Mouse (Mus musculus) MEL (cell line): ENCODE measurements around the gene Tnnc2. TPM values are rescaled to one million over a fixed set of nuclear protein-coding genes. Genes with fewer than 3 reads are reported as not detected.

Source experiments
- DNase-seq: peaks from one replicate; pipeline ENCODE4 v3.0.0; 2011; ENCODE audit warnings: low read depth, low spot score
- H3K27ac ChIP-seq: 2 replicates; pipeline ENCODE4 v1.5.1; 2012; ENCODE audit warnings: low read depth, mild to moderate bottlenecking, control low read depth, low read length, moderate library complexity; ENCODE audit not compliant: control insufficient read depth
- H3K27me3 ChIP-seq, 2 experiments: fragments of 150-350 bp in 1 of 2; sonication (generic) in 1 of 2; 2 replicates each; pipeline ENCODE4 v1.6.1; 2012; ENCODE audit warnings: low read length in 2 of 2, mild to moderate bottlenecking in 2 of 2, improper control_type of control experiment in 1 of 2, moderate library complexity in 1 of 2; ENCODE audit not compliant: insufficient read depth in 2 of 2, control insufficient read depth in 1 of 2
- H3K36me3 ChIP-seq, 2 experiments: 2 replicates each; pipeline ENCODE4 v1.6.1; 2012 to 2014; ENCODE audit warnings: low read length in 2 of 2, improper control_type of control experiment in 1 of 2, inconsistent platforms in 1 of 2, mild to moderate bottlenecking in 1 of 2; ENCODE audit not compliant: insufficient read depth in 2 of 2, control insufficient read depth in 1 of 2
- H3K4me1 ChIP-seq, 2 experiments: fragments of 150-350 bp in 1 of 2; sonication (generic) in 1 of 2; 2 replicates each; pipeline ENCODE4 v1.6.1; 2012; ENCODE audit warnings: low read length in 2 of 2, improper control_type of control experiment in 1 of 2, mild to moderate bottlenecking in 1 of 2; ENCODE audit not compliant: insufficient read depth in 2 of 2, control insufficient read depth in 1 of 2
- H3K4me3 ChIP-seq, 2 experiments: fragments of 150-350 bp in 1 of 2; sonication (generic) in 1 of 2; 2 replicates each; pipeline ENCODE4 v1.5.1; 2012; ENCODE audit warnings: low read depth in 2 of 2, low read length in 2 of 2, mild to moderate bottlenecking in 2 of 2, moderate library complexity in 2 of 2, control low read depth in 1 of 2, improper control_type of control experiment in 1 of 2; ENCODE audit not compliant: control insufficient read depth in 1 of 2, insufficient read depth in 1 of 2
- H3K79me2 ChIP-seq: 2 replicates; pipeline ENCODE4 v1.6.1; 2012; ENCODE audit warnings: mild to moderate bottlenecking, low read length, moderate library complexity; ENCODE audit not compliant: control insufficient read depth, poor library complexity, insufficient read depth
- H3K9ac ChIP-seq: 2 replicates; pipeline ENCODE4 v1.6.1; 2012; ENCODE audit warnings: low read depth, mild to moderate bottlenecking, control low read depth, low read length, moderate library complexity; ENCODE audit not compliant: control insufficient read depth, poor library complexity, severe bottlenecking
- H3K9me3 ChIP-seq: fragments of 150-350 bp; sonication (generic); replicated peaks from 2 replicates; pipeline ENCODE4 v1.6.1; 2012; ENCODE audit warnings: mild to moderate bottlenecking, low read length, improper control_type of control experiment, moderate library complexity; ENCODE audit not compliant: insufficient read depth
- BHLHE40 ChIP-seq: IDR thresholded peaks from 2 replicates; pipeline ENCODE4 v1.6.1; 2012; ENCODE audit warnings: low read depth, mild to moderate bottlenecking, inconsistent platforms, low read length, improper control_type of control experiment, borderline replicate concordance
- CHD1 ChIP-seq: IDR thresholded peaks from 2 replicates; pipeline ENCODE4 v1.6.1; 2012; ENCODE audit warnings: low read depth, mild to moderate bottlenecking, inconsistent platforms, low read length, improper control_type of control experiment
- CHD2 ChIP-seq: IDR thresholded peaks from 2 replicates; pipeline ENCODE4 v1.6.1; 2011; ENCODE audit warnings: low read length, improper control_type of control experiment
- CTCF ChIP-seq, 3 experiments: IDR thresholded peaks in 2 of 3; conservative IDR thresholded peaks in 1 of 3; 2 replicates each; pipeline ENCODE4 v1.5.1; 2011 to 2012; ENCODE audit warnings: low read length in 3 of 3, low read depth in 2 of 3, mild to moderate bottlenecking in 2 of 3, improper control_type of control experiment in 1 of 3, inconsistent platforms in 1 of 3, mixed read lengths in 1 of 3, moderate library complexity in 1 of 3; ENCODE audit not compliant: control insufficient read depth in 1 of 3, insufficient read depth in 1 of 3, poor library complexity in 1 of 3, severe bottlenecking in 1 of 3
- ELF1 ChIP-seq: IDR thresholded peaks from 2 replicates; pipeline ENCODE4 v1.6.1; 2014; ENCODE audit warnings: low read depth, mild to moderate bottlenecking, inconsistent platforms, low read length, improper control_type of control experiment, moderate library complexity
- ETS1 ChIP-seq: IDR thresholded peaks from 2 replicates; pipeline ENCODE4 v1.6.1; 2012; ENCODE audit warnings: low read depth, mild to moderate bottlenecking, inconsistent platforms, low read length, improper control_type of control experiment, moderate library complexity
- GABPA ChIP-seq: IDR thresholded peaks from 2 replicates; pipeline ENCODE4 v1.6.1; 2012; ENCODE audit warnings: low read depth, mild to moderate bottlenecking, inconsistent platforms, low read length, improper control_type of control experiment, moderate library complexity
- GATA1 ChIP-seq: IDR thresholded peaks from 2 replicates; pipeline ENCODE4 v1.6.1; 2011; ENCODE audit warnings: low read depth, low read length, improper control_type of control experiment
- HCFC1 ChIP-seq: IDR thresholded peaks from 2 replicates; pipeline ENCODE4 v1.6.1; 2012; ENCODE audit warnings: low read depth, mild to moderate bottlenecking, inconsistent platforms, low read length, improper control_type of control experiment, moderate library complexity
- JUND ChIP-seq: IDR thresholded peaks from 2 replicates; pipeline ENCODE4 v1.6.1; 2011; ENCODE audit warnings: low read depth, mild to moderate bottlenecking, improper control_type of control experiment, low read length
- KAT2A ChIP-seq: conservative IDR thresholded peaks from 2 replicates; pipeline ENCODE4 v1.6.1; 2012; ENCODE audit warnings: low read depth, low read length, improper control_type of control experiment, inconsistent platforms
- MAX ChIP-seq: IDR thresholded peaks from 2 replicates; pipeline ENCODE4 v1.6.1; 2011; ENCODE audit warnings: low read length, improper control_type of control experiment
- MAZ ChIP-seq: IDR thresholded peaks from 2 replicates; pipeline ENCODE4 v1.6.1; 2012; ENCODE audit warnings: low read depth, mild to moderate bottlenecking, inconsistent platforms, low read length, improper control_type of control experiment
- MEF2A ChIP-seq: IDR thresholded peaks from 2 replicates; pipeline ENCODE4 v1.6.1; 2014; ENCODE audit warnings: low read depth, mild to moderate bottlenecking, inconsistent platforms, low read length, improper control_type of control experiment; ENCODE audit not compliant: poor library complexity, insufficient replicate concordance, severe bottlenecking; ENCODE audit errors: extremely low read depth
- MXI1 ChIP-seq: IDR thresholded peaks from 2 replicates; pipeline ENCODE4 v1.6.1; 2011; ENCODE audit warnings: mild to moderate bottlenecking, low read depth, low read length, improper control_type of control experiment
- MYB ChIP-seq: IDR thresholded peaks from 2 replicates; pipeline ENCODE4 v1.6.1; 2011; ENCODE audit warnings: mild to moderate bottlenecking, low read depth, low read length, improper control_type of control experiment
- MYC ChIP-seq: IDR thresholded peaks from 2 replicates; pipeline ENCODE4 v1.6.1; 2011; ENCODE audit warnings: low read depth, mild to moderate bottlenecking, low read length, improper control_type of control experiment, moderate library complexity
- NELFE ChIP-seq: IDR thresholded peaks from 2 replicates; pipeline ENCODE4 v1.6.1; 2011; ENCODE audit warnings: low read depth, low read length, improper control_type of control experiment
- NRF1 ChIP-seq: IDR thresholded peaks from 2 replicates; pipeline ENCODE4 v1.6.1; 2014; ENCODE audit warnings: low read depth, mild to moderate bottlenecking, inconsistent platforms, low read length, improper control_type of control experiment, moderate library complexity; ENCODE audit not compliant: poor library complexity, insufficient read depth, severe bottlenecking
- POLR2A ChIP-seq, 2 experiments: IDR thresholded peaks; 2 replicates each; pipeline ENCODE4 v1.6.1; 2011 to 2012; ENCODE audit warnings: low read length in 2 of 2, mild to moderate bottlenecking in 2 of 2, control low read depth in 1 of 2, improper control_type of control experiment in 1 of 2, low read depth in 1 of 2, moderate library complexity in 1 of 2; ENCODE audit not compliant: control insufficient read depth in 1 of 2, insufficient read depth in 1 of 2, poor library complexity in 1 of 2
- POLR2AphosphoS2 ChIP-seq: IDR thresholded peaks from 2 replicates; pipeline ENCODE4 v1.6.1; 2011; ENCODE audit warnings: low read length, improper control_type of control experiment
- POLR2AphosphoS5 ChIP-seq: IDR thresholded peaks from 2 replicates; pipeline ENCODE4 v1.6.1; 2012; ENCODE audit warnings: low read depth, borderline replicate concordance, mild to moderate bottlenecking, inconsistent platforms, low read length, moderate library complexity, mixed read lengths
- RAD21 ChIP-seq: IDR thresholded peaks from 2 replicates; pipeline ENCODE4 v1.6.1; 2011; ENCODE audit warnings: mild to moderate bottlenecking, low read depth, low read length, improper control_type of control experiment
- RCOR1 ChIP-seq: IDR thresholded peaks from 2 replicates; pipeline ENCODE4 v1.6.1; 2012; ENCODE audit warnings: low read depth, mild to moderate bottlenecking, inconsistent platforms, low read length, improper control_type of control experiment
- SIN3A ChIP-seq: IDR thresholded peaks from 2 replicates; pipeline ENCODE4 v1.6.1; 2012; ENCODE audit warnings: low read length, improper control_type of control experiment, inconsistent platforms
- TAL1 ChIP-seq: IDR thresholded peaks from 2 replicates; pipeline ENCODE4 v1.6.1; 2012; ENCODE audit warnings: mild to moderate bottlenecking, inconsistent platforms, low read length, moderate library complexity, mixed read lengths
- TBP ChIP-seq: IDR thresholded peaks from 2 replicates; pipeline ENCODE4 v1.8.0; 2011; ENCODE audit warnings: low read depth, low read length, improper control_type of control experiment
- TCF12 ChIP-seq: IDR thresholded peaks from 2 replicates; pipeline ENCODE4 v1.6.1; 2014; ENCODE audit warnings: low read depth, mild to moderate bottlenecking, inconsistent platforms, low read length, improper control_type of control experiment, moderate library complexity
- UBTF ChIP-seq: IDR thresholded peaks from 2 replicates; pipeline ENCODE4 v1.6.1; 2012; ENCODE audit warnings: low read depth, mild to moderate bottlenecking, inconsistent platforms, low read length, improper control_type of control experiment, moderate library complexity, borderline replicate concordance; ENCODE audit not compliant: insufficient read depth
- USF1 ChIP-seq: IDR thresholded peaks from 2 replicates; pipeline ENCODE4 v1.6.1; 2014; ENCODE audit warnings: low read depth, mild to moderate bottlenecking, inconsistent platforms, low read length, improper control_type of control experiment, moderate library complexity
- ZC3H11A ChIP-seq: IDR thresholded peaks from 2 replicates; pipeline ENCODE4 v1.6.1; 2012; ENCODE audit warnings: low read depth, mild to moderate bottlenecking, inconsistent platforms, low read length, improper control_type of control experiment
- ZKSCAN1 ChIP-seq: IDR thresholded peaks from 2 replicates; pipeline ENCODE4 v1.6.1; 2012; ENCODE audit warnings: low read depth, mild to moderate bottlenecking, inconsistent platforms, low read length, improper control_type of control experiment, moderate library complexity
- ZMIZ1 ChIP-seq: IDR thresholded peaks from 2 replicates; pipeline ENCODE4 v1.6.1; 2012; ENCODE audit warnings: low read depth, mild to moderate bottlenecking, inconsistent platforms, low read length, improper control_type of control experiment, moderate library complexity
- ZNF384 ChIP-seq: IDR thresholded peaks from 2 replicates; pipeline ENCODE4 v1.6.1; 2012; ENCODE audit warnings: low read depth, mild to moderate bottlenecking, inconsistent platforms, low read length, improper control_type of control experiment
- polyA plus RNA-seq, 2 experiments: library from polyadenylated mRNA; stranded (reverse) in 1 of 2; unstranded in 1 of 2; fragments of >175 nt in 1 of 2; fragments of >200 nt in 1 of 2; gene quantifications; 2 replicates each; pipeline versions ENCODE4 v1.2.1 to v1.2.4; 2012; ENCODE audit warnings: low replicate concordance in 2 of 2, low read depth in 1 of 2; ENCODE audit not compliant: insufficient read length in 2 of 2, insufficient read depth in 1 of 2, missing spikeins in 1 of 2
- total RNA-seq: library from RNA; depleted of rRNA; stranded (reverse); fragments of 300-350 nt; gene quantifications from 2 replicates; pipeline ENCODE4 v1.2.3, GENCODE M21; 2012

Tnnc2 gene
- total and polyA plus RNA-seq, 3 experiments = not detected

- TF ChIP-seq SIN3A = no peak
These were observed 25.6 kb upstream of the Tnnc2 start (continued) for GRCm38 (mm10) chr2:164805332-164805718.

- Histone ChIP-seq H3K4me3 (peak within 1 kb of the TSS; percentile 71 to 90), H3K27me3 (no peaks in the 10 kb centered on the region), H3K4me1 (peaks cover 7 to 17% of the 10 kb centered on the region in 2 experiments; a peak in 3 of 4 replicates), H3K79me2 (peaks cover 30% of the 10 kb centered on the region), H3K27ac (peak within 1 kb of the TSS; percentile 97), H3K36me3 (peaks cover 0 to 18% of the 10 kb centered on the region in 2 experiments; a peak in 3 of 4 replicates), H3K9me3 (no peaks in the 10 kb centered on the region), H3K9ac (peak within 1 kb of the TSS; percentile 90)
- peak; percentile 100 for DNase-seq
- no peak; the same call in 1 of the 2 replicates for TF ChIP-seq KAT2A
- 0 out of 2 replicates have a peak, but pooled peaks have one; percentile 39 for TF ChIP-seq NRF1
- TF ChIP-seq CHD2 = peak; percentile 93
- TF ChIP-seq ETS1 = peak; percentile 8; the same call in 1 of the 2 replicates
- no peak for TF ChIP-seq UBTF
- TF ChIP-seq ZNF384 = no peak
- TF ChIP-seq MEF2A = no peak
- TF ChIP-seq SIN3A = peak; percentile 83; the same call in 1 of the 2 replicates
- TF ChIP-seq MAX = no peak
- no peak for TF ChIP-seq ZC3H11A
- TF ChIP-seq ZMIZ1 = peak; percentile 98
- TF ChIP-seq CTCF (IDR thresholded peaks at IDR 0.05 in 2 of 3, conservative IDR thresholded peaks at IDR 0.05 in 1 of 3; ENCODE audit: control insufficient read depth in 1 of 3, insufficient read depth in 1 of 3, low read depth in 2 of 3, low read length in 3 of 3, poor library complexity in 1 of 3, severe bottlenecking in 1 of 3) = no peak
- peak; percentile 89 for TF ChIP-seq HCFC1
- no peak for TF ChIP-seq BHLHE40
- TF ChIP-seq POLR2AphosphoS5 = peak; percentile 31; the same call in 1 of the 2 replicates
- no peak for TF ChIP-seq RAD21
- no peak for TF ChIP-seq GATA1
- TF ChIP-seq RCOR1 = no peak; the same call in 1 of the 2 replicates
- peak; percentile 7; the same call in 1 of the 2 replicates for TF ChIP-seq TCF12
- TF ChIP-seq POLR2A (IDR thresholded peaks at IDR 0.05; ENCODE audit: control insufficient read depth in 1 of 2, insufficient read depth in 1 of 2, low read depth in 1 of 2, low read length in 2 of 2, poor library complexity in 1 of 2) = peak; percentile 87 to 99
- no peak for TF ChIP-seq TAL1
- peak; percentile 82 for TF ChIP-seq MXI1
- TF ChIP-seq TBP = peak; percentile 98
- TF ChIP-seq GABPA = no peak
- peak; percentile 62; the same call in 1 of the 2 replicates for TF ChIP-seq MYC
- TF ChIP-seq MYB = peak; percentile 71
- TF ChIP-seq CHD1 = no peak
- TF ChIP-seq JUND = no peak
- TF ChIP-seq USF1 = no peak
- TF ChIP-seq MAZ = peak; percentile 54; the same call in 1 of the 2 replicates
- TF ChIP-seq POLR2AphosphoS2 = peak; percentile 97
- no peak for TF ChIP-seq ZKSCAN1
- TF ChIP-seq ELF1 = peak; percentile 92
- TF ChIP-seq NELFE = peak; percentile 99
These were observed 25.0 kb upstream of the Tnnc2 start, which contains the start of the genes Acot8 and Zswim3 for GRCm38 (mm10) chr2:164804533-164805331. TSS of gene Acot8 (minus strand) at chr2:164804882. TSS of gene Zswim3 (plus strand) at chr2:164805098.
